Mouse (Mus musculus): ENCODE data around the gene Olfr532.
"Not testable (repeated sequence)": the region's sequence is repeated elsewhere in the genome, so short reads cannot be mapped to it uniquely, and the experiment has no call there.

Gene Olfr532

DNA sequence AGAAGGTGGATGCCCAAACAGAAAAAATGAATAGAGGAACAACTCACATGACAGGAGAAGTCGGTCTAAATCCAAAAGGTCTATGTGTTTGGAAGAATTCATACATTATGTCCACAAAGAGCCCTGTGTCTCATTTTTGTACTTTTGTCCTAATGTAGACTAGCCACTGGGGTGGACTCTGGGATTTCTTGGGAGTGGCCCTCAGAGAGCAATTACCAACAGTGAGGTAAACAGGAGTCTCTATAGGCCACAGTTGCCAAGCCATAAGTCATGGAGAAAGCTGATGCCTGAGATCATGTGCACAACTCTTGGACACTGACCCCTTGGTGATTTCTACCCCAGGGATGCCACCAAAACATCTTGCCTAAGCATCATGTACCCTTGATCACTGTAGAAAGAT is at the start of gene Olfr532:
Olfr532 (minus strand) TSS at position 101 of the 400 bp plus-strand sequence.
- DNase-seq (ENCODE audit: low spot score in 2 of 2): no peak

- DNase-seq (ENCODE audit: low spot score in 2 of 2): not testable (repeated sequence)
These were observed 41.6 kb upstream of the Olfr532 start, which contains the start of gene Olfr533 for GRCm38 (mm10) chr7:140463070-140463469. Gene Olfr533 (plus strand): TSS chr7:140463370.

GRCm38 (mm10) chr7:140443141-140443540 is 21.7 kb upstream of the Olfr532 start:
- DNase-seq (ENCODE audit: low spot score in 2 of 2): no peak

GRCm38 (mm10) chr7:140402818-140403217 is 18.6 kb downstream of the Olfr532 start, which contains the start of gene Olfr531:
Gene Olfr531 (minus strand): TSS chr7:140402918.
- DNase-seq (ENCODE audit: low spot score in 2 of 2): no peak

- no peak for DNase-seq (ENCODE audit: low spot score in 2 of 2)
These were observed 44.5 kb downstream of the Olfr532 start for GRCm38 (mm10) chr7:140376911-140377310.

GRCm38 (mm10) chr7:140376231-140376630 is 45.2 kb downstream of the Olfr532 start, which contains the start of gene Olfr530:
Gene Olfr530 (minus strand): TSS chr7:140376331.
- no peak for DNase-seq (ENCODE audit: low spot score in 2 of 2)

DNA sequence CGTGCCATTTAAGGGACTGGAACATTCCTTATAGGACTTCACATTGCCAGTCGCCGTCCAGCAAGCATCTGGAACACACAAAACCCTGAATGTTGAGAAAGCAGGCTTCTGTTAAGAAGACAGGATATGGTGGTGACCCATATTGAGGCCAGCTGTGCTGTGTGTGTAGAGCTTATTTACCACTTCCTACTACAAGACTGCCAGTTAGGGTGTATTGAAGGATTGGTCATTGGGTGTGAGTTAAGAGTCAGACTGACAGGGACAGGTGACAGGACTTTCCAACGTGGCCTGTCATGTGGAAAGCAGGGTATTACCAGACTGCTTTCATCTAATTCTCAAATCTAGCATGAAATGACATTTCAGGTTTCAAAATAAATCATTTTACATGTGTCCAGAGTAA is 47.1 kb downstream of the Olfr532 start:
- DNase-seq (ENCODE audit: low spot score in 2 of 2): no peak
